Mouse (Mus musculus) CH12.LX (cell line): Measurements from ENCODE around the gene Rps5. TPM values are rescaled to one million over a fixed set of nuclear protein-coding genes. Genes with fewer than 3 reads are reported as not detected.

ENCODE experiments used
- DNase-seq: peaks from one replicate; pipeline ENCODE4 v3.0.0-alpha.2; 2013; ENCODE audit errors: extremely low read depth
- H3K27ac ChIP-seq: 2 replicates; pipeline ENCODE4 v1.5.1; 2012; ENCODE audit warnings: low read depth, mild to moderate bottlenecking, control low read depth, moderate library complexity; ENCODE audit not compliant: insufficient read depth
- H3K27me3 ChIP-seq: replicated peaks from 2 replicates; pipeline ENCODE3; 2012; ENCODE audit warnings: inconsistent platforms
- H3K36me3 ChIP-seq, 2 experiments: replicated peaks in 1 of 2; 2 replicates each; pipeline versions ENCODE3 to v1.6.1; 2012; ENCODE audit warnings: inconsistent platforms in 1 of 2, low read length in 1 of 2, mild to moderate bottlenecking in 1 of 2, mixed read lengths in 1 of 2, moderate library complexity in 1 of 2; ENCODE audit not compliant: control insufficient read depth in 1 of 2, insufficient read depth in 1 of 2
- H3K4me1 ChIP-seq, 2 experiments: 2 replicates each; pipeline ENCODE4 v1.6.1; 2012; ENCODE audit warnings: inconsistent platforms in 1 of 2, moderate library complexity in 1 of 2; ENCODE audit not compliant: insufficient read depth in 2 of 2, control insufficient read depth in 1 of 2
- H3K4me2 ChIP-seq: 2 replicates; pipeline ENCODE4 v1.6.1; 2012; ENCODE audit warnings: low read depth, mild to moderate bottlenecking, control low read depth; ENCODE audit not compliant: poor library complexity, insufficient read depth, severe bottlenecking
- H3K4me3 ChIP-seq, 3 experiments: fragments of 150-350 bp in 1 of 3; sonication (generic) in 1 of 3; replicated peaks in 1 of 3; 2 replicates each; pipeline versions ENCODE3 to v1.5.1; 2011 to 2012; ENCODE audit warnings: low read depth in 2 of 3, low read length in 2 of 3, mild to moderate bottlenecking in 2 of 3, moderate library complexity in 2 of 3, control low read depth in 1 of 3, improper control_type of control experiment in 1 of 3, inconsistent platforms in 1 of 3, mixed read lengths in 1 of 3; ENCODE audit not compliant: poor library complexity in 1 of 3
- H3K79me2 ChIP-seq: replicated peaks from 2 replicates; pipeline ENCODE4 v1.6.1; 2012; ENCODE audit warnings: mild to moderate bottlenecking, moderate library complexity; ENCODE audit not compliant: control insufficient read depth, poor library complexity, insufficient read depth, severe bottlenecking; ENCODE audit errors: extremely low read depth
- H3K9ac ChIP-seq: 2 replicates; pipeline ENCODE4 v1.6.1; 2012; ENCODE audit warnings: low read depth, mild to moderate bottlenecking, control low read depth, moderate library complexity; ENCODE audit not compliant: insufficient read depth
- H3K9me3 ChIP-seq: replicated peaks from 2 replicates; pipeline ENCODE3; 2012; ENCODE audit warnings: low read length, inconsistent platforms, mixed read lengths
- CHD1 ChIP-seq: IDR thresholded peaks from 2 replicates; pipeline ENCODE4 v1.6.1; 2012; ENCODE audit warnings: low read depth, low read length, improper control_type of control experiment, inconsistent platforms
- CHD2 ChIP-seq: IDR thresholded peaks from 2 replicates; pipeline ENCODE4 v1.6.1; 2011; ENCODE audit warnings: low read length, improper control_type of control experiment
- CTCF ChIP-seq, 2 experiments: IDR thresholded peaks in 1 of 2; conservative IDR thresholded peaks in 1 of 2; 2 replicates each; pipeline ENCODE4 v1.5.1; 2011 to 2012; ENCODE audit warnings: low read depth in 2 of 2, low read length in 2 of 2, improper control_type of control experiment in 1 of 2, inconsistent platforms in 1 of 2, mild to moderate bottlenecking in 1 of 2, moderate library complexity in 1 of 2
- E2F4 ChIP-seq: IDR thresholded peaks from 2 replicates; pipeline ENCODE4 v1.6.1; 2011; ENCODE audit warnings: low read depth, low read length, improper control_type of control experiment; ENCODE audit not compliant: insufficient replicate concordance
- ELF1 ChIP-seq: IDR thresholded peaks from 2 replicates; pipeline ENCODE4 v1.6.1; 2014; ENCODE audit warnings: low read depth, mild to moderate bottlenecking, inconsistent platforms, low read length, improper control_type of control experiment
- ETS1 ChIP-seq: conservative IDR thresholded peaks from 2 replicates; pipeline ENCODE4 v1.6.1; 2012; ENCODE audit warnings: low read depth, mild to moderate bottlenecking, inconsistent platforms, low read length, improper control_type of control experiment, moderate library complexity
- GABPA ChIP-seq: IDR thresholded peaks from 2 replicates; pipeline ENCODE4 v1.6.1; 2012; ENCODE audit warnings: low read depth, low read length, improper control_type of control experiment, inconsistent platforms; ENCODE audit not compliant: insufficient replicate concordance
- HCFC1 ChIP-seq: IDR thresholded peaks from 2 replicates; pipeline ENCODE4 v1.6.1; 2012; ENCODE audit warnings: low read depth, mild to moderate bottlenecking, inconsistent platforms, low read length, improper control_type of control experiment
- IRF4 ChIP-seq: IDR thresholded peaks from 2 replicates; pipeline ENCODE4 v1.6.1; 2014; ENCODE audit warnings: low read depth, mild to moderate bottlenecking, inconsistent platforms, low read length, improper control_type of control experiment
- KAT2A ChIP-seq: IDR thresholded peaks from 2 replicates; pipeline ENCODE4 v1.6.1; 2012; ENCODE audit warnings: low read length, improper control_type of control experiment, inconsistent platforms; ENCODE audit not compliant: insufficient replicate concordance
- MAFK ChIP-seq: IDR thresholded peaks from 2 replicates; pipeline ENCODE4 v1.6.1; 2011; ENCODE audit warnings: low read length, improper control_type of control experiment; ENCODE audit not compliant: insufficient replicate concordance
- MAX ChIP-seq: IDR thresholded peaks from 2 replicates; pipeline ENCODE4 v1.6.1; 2011; ENCODE audit warnings: low read length, improper control_type of control experiment
- MAZ ChIP-seq: IDR thresholded peaks from 2 replicates; pipeline ENCODE4 v1.6.1; 2012; ENCODE audit warnings: low read depth, mild to moderate bottlenecking, inconsistent platforms, low read length, improper control_type of control experiment, moderate library complexity
- NELFE ChIP-seq: IDR thresholded peaks from 2 replicates; pipeline ENCODE4 v1.6.1; 2011; ENCODE audit warnings: low read depth, low read length, improper control_type of control experiment
- NRF1 ChIP-seq: IDR thresholded peaks from 2 replicates; pipeline ENCODE4 v1.6.1; 2014; ENCODE audit warnings: low read depth, mild to moderate bottlenecking, inconsistent platforms, low read length, improper control_type of control experiment, moderate library complexity
- PAX5 ChIP-seq: IDR thresholded peaks from 2 replicates; pipeline ENCODE4 v1.6.1; 2012; ENCODE audit warnings: low read length, inconsistent platforms, mixed read lengths
- POLR2A ChIP-seq: IDR thresholded peaks from 2 replicates; pipeline ENCODE4 v1.6.1; 2011; ENCODE audit warnings: low read depth, mild to moderate bottlenecking, improper control_type of control experiment, low read length
- POLR2AphosphoS2 ChIP-seq: IDR thresholded peaks from 2 replicates; pipeline ENCODE4 v1.6.1; 2011; ENCODE audit warnings: low read depth, low read length, improper control_type of control experiment
- RCOR1 ChIP-seq: conservative IDR thresholded peaks from 2 replicates; pipeline ENCODE4 v1.6.1; 2012; ENCODE audit warnings: low read depth, mild to moderate bottlenecking, inconsistent platforms, low read length, improper control_type of control experiment
- SIN3A ChIP-seq: IDR thresholded peaks from 2 replicates; pipeline ENCODE4 v1.6.1; 2012; ENCODE audit warnings: low read length, improper control_type of control experiment, inconsistent platforms
- SMC3 ChIP-seq: IDR thresholded peaks from 2 replicates; pipeline ENCODE4 v1.6.1; 2011; ENCODE audit warnings: low read depth, low read length, improper control_type of control experiment
- TBP ChIP-seq: conservative IDR thresholded peaks from 2 replicates; pipeline ENCODE4 v1.6.1; 2011; ENCODE audit warnings: low read depth, low read length, improper control_type of control experiment
- TCF12 ChIP-seq: IDR thresholded peaks from 2 replicates; pipeline ENCODE4 v1.6.1; 2014; ENCODE audit warnings: low read depth, mild to moderate bottlenecking, inconsistent platforms, low read length, improper control_type of control experiment
- UBTF ChIP-seq: IDR thresholded peaks from 2 replicates; pipeline ENCODE4 v1.6.1; 2012; ENCODE audit warnings: low read depth, mild to moderate bottlenecking, inconsistent platforms, low read length, improper control_type of control experiment, moderate library complexity
- ZNF384 ChIP-seq: IDR thresholded peaks from 2 replicates; pipeline ENCODE4 v1.6.1; 2012; ENCODE audit warnings: low read depth, low read length, improper control_type of control experiment, inconsistent platforms
- dilution Hi-C: fragments of 300-500 bp; cut with MboI; formaldehyde crosslinking; loops from 2 replicates; pipeline ENCODE4 v1.14.3; 2020; ENCODE audit warnings: low sequenced_read_pairs; ENCODE audit not compliant: extremely low pct_unique_long_range_greater_than_20kb, extremely low pct_ligation_motif_present
- in situ Hi-C: fragments of 300-500 bp; cut with MboI; formaldehyde crosslinking; loops from 3 replicates; pipeline ENCODE4 v1.14.3; 2019; ENCODE audit warnings: low sequenced_read_pairs, low pct_ligation_motif_present, low pct_unique_long_range_greater_than_20kb, mixed read lengths
- polyA plus RNA-seq: library from polyadenylated mRNA; unstranded; fragments of >175 nt; gene quantifications from 2 replicates; pipeline ENCODE4 v1.2.1, GENCODE M21; 2012; ENCODE audit warnings: low read depth; ENCODE audit not compliant: insufficient read length
- total RNA-seq, 2 experiments: library from RNA; depleted of rRNA; stranded (reverse); fragments of 300-350 nt in 1 of 2; fragments of >200 nt in 1 of 2; gene quantifications; 2 replicates each; pipeline ENCODE4 v1.2.3; 2012 to 2014

The Rps5 gene
- total and polyA plus RNA-seq, 3 experiments: 2,088 to 4,293 (median 4,026) TPM

DNA sequence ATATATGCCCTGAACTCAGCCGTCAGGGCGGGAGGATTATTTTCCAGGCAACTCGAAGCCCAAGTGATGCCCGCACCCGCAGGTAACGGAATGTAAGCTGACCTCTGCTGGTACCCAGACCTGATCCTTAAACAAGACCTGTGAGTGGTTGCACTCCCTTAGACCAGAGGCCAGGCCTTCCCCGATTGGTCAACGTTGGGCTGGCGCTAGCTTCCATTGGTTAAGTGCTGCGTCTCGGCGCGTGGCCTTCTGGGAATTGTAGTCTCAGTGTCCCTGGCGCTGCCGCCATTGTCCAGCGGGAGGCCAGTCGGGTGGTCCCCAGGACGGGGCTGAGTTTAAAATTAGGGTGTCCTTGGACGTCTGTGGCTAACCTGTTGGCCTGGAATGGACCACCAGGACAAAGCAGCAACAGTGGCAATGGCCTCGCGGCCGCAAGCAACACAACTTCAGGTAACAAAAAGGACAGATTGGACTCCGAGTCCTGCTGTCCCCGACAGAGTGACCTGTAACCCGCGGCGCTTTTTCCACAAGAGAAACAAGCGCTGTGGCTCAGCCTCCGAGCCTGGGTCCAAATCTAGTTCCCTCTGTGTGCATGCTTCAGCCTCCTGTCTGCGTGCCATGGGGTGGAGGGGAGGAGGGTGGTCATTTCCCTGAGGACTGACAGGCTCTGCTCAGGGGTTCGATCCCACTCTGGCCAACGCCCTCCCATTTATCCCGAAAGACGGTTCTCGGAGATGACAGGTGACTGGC is 41.0 kb upstream of the Rps5 start, which contains the start of gene Zfp128:
Gene Zfp128 (plus strand): TSS at position 267 of the 750 bp plus-strand sequence.
- no peak for TF ChIP-seq CHD1
- no peak for TF ChIP-seq ETS1
- peak; percentile 81 for TF ChIP-seq CHD2
- no peak for TF ChIP-seq ZNF384
- TF ChIP-seq PAX5: no peak
- peak; percentile 19; the same call in 1 of the 2 replicates for TF ChIP-seq GABPA
- TF ChIP-seq ELF1: no peak; the same call in 1 of the 2 replicates
- 0 out of 2 replicates have a peak, but pooled peaks have one; percentile 30 for TF ChIP-seq TCF12
- TF ChIP-seq E2F4: no peak
- no peak for TF ChIP-seq MAFK
- TF ChIP-seq POLR2AphosphoS2: no peak
- TF ChIP-seq SMC3: no peak
- peak; percentile 85 for TF ChIP-seq TBP
- peak; percentile 96 for TF ChIP-seq HCFC1
- TF ChIP-seq KAT2A: peak; percentile 92; the same call in 1 of the 2 replicates
- peak in 1 of 2 experiments; percentile 9; a peak in 1 of 4 replicates for TF ChIP-seq CTCF (conservative IDR thresholded peaks at IDR 0.05 in 1 of 2, IDR thresholded peaks at IDR 0.05 in 1 of 2; ENCODE audit: low read depth in 2 of 2, low read length in 2 of 2)
- TF ChIP-seq NELFE: peak; percentile 60; the same call in 1 of the 2 replicates
- no peak for TF ChIP-seq MAZ
- TF ChIP-seq SIN3A: no peak
- TF ChIP-seq RCOR1: no peak
- no peak for TF ChIP-seq MAX
- TF ChIP-seq POLR2A: peak; percentile 73
- no peak for TF ChIP-seq IRF4
- TF ChIP-seq UBTF: no peak
- TF ChIP-seq NRF1: peak; percentile 54
- peak within 1 kb of the TSS; percentile 52 for H3K9ac ChIP-seq
- no peaks in the 10 kb centered on the region for H3K9me3 ChIP-seq
- H3K36me3 ChIP-seq: peaks cover 0 to 14% of the 10 kb centered on the region in 2 experiments
- peak within 1 kb of the TSS; percentile 78 for H3K4me2 ChIP-seq
- DNase-seq: peak; percentile 94
- dilution Hi-C loops: no loop called here
- in situ Hi-C loops: no loop called here
- peaks cover 2 to 22% of the 10 kb centered on the region in 2 experiments; a peak in 2 of 4 replicates for H3K4me1 ChIP-seq
- no peaks in the 10 kb centered on the region for H3K79me2 ChIP-seq
- H3K27ac ChIP-seq: no peak within 1 kb of the TSS
- H3K4me3 ChIP-seq: peak within 1 kb of the TSS; percentile 63 to 91 (median 75)
- no peaks in the 10 kb centered on the region for H3K27me3 ChIP-seq
